Mouse (Mus musculus) liver, embryonic 16.5 days (tissue): ENCODE results near the gene Cldn14. TPM values are rescaled to one million over a fixed set of nuclear protein-coding genes. Genes with fewer than 3 reads are reported as not detected.

ENCODE experiments used
- ATAC-seq: fragments of 200-750 bp; cut with Nextera tagmentation; 2 replicates; pipeline ENCODE4 v1.8.0; 2017; ENCODE audit warnings: low read depth, mild to moderate bottlenecking, moderate number of reproducible peaks, moderate library complexity
- H3K27ac ChIP-seq: fragments of 300-500 bp; sonication (generic); 2 replicates; pipeline ENCODE4 v1.5.1; 2014; ENCODE audit warnings: mild to moderate bottlenecking, low read length
- H3K27me3 ChIP-seq: fragments of 300-500 bp; sonication (generic); 2 replicates; pipeline ENCODE4 v1.6.1; 2014; ENCODE audit warnings: low read depth, low read length, mixed read lengths; ENCODE audit not compliant: control insufficient read depth, insufficient read depth
- H3K36me3 ChIP-seq: fragments of 300-500 bp; sonication (generic); 2 replicates; pipeline ENCODE4 v1.6.1; 2014; ENCODE audit warnings: mild to moderate bottlenecking; ENCODE audit not compliant: control insufficient read depth, insufficient read depth
- H3K4me1 ChIP-seq: fragments of 300-500 bp; sonication (generic); 2 replicates; pipeline ENCODE4 v1.6.1; 2014; ENCODE audit warnings: low read depth, low read length, mixed read lengths; ENCODE audit not compliant: control insufficient read depth
- H3K4me2 ChIP-seq: fragments of 300-500 bp; sonication (generic); 2 replicates; pipeline ENCODE4 v1.6.1; 2014; ENCODE audit warnings: low read depth, low read length, mixed read lengths
- H3K4me3 ChIP-seq: fragments of 300-500 bp; sonication (generic); 2 replicates; pipeline ENCODE4 v1.5.1; 2014; ENCODE audit warnings: low read depth, mild to moderate bottlenecking, low read length
- H3K9ac ChIP-seq: fragments of 300-500 bp; sonication (generic); 2 replicates; pipeline ENCODE4 v1.6.1; 2014; ENCODE audit warnings: low read depth, low read length
- H3K9me3 ChIP-seq: fragments of 300-500 bp; sonication (generic); replicated peaks from 2 replicates; pipeline ENCODE4 v1.6.1; 2016; ENCODE audit warnings: low read length; ENCODE audit not compliant: control insufficient read depth
- WGBS: fragments of 180-500 bp; shearing (Covaris S2); extraction: QIAGEN DNeasy Blood & Tissue Kit; methylation state at CpG from one replicate; pipeline ENCODE4 v1.1.7; 2014; ENCODE audit not compliant: insufficient replicate concordance; 5-methylcytosine and 5-hydroxymethylcytosine counted together
- polyA plus RNA-seq: library from polyadenylated mRNA; unstranded; fragments of >200 nt; fragmentation: Nextera tagmentation; extraction: Ambion mirVana; gene quantifications from 2 replicates; pipeline ENCODE4 v1.2.1, GENCODE M21; 2015

The Cldn14 gene
- polyA plus RNA-seq, 1 experiment from 2014 or later: 4.6 TPM

- no peaks in the 10 kb centered on the region for H3K9me3 ChIP-seq
- H3K9ac ChIP-seq: no peak overlapping the region
- 70% methylated on average over 5 of the region's 5 CpGs for WGBS
- no peak for ATAC-seq
- H3K4me1 ChIP-seq: peaks cover 4% of the 10 kb centered on the region; the same call in 1 of the 2 replicates
- peaks cover 8% of the 10 kb centered on the region for H3K36me3 ChIP-seq
- no peak overlapping the region for H3K4me2 ChIP-seq
- no peak overlapping the region for H3K4me3 ChIP-seq
- no peaks in the 10 kb centered on the region for H3K27me3 ChIP-seq
- no peak overlapping the region for H3K27ac ChIP-seq
Observed at GRCm38 (mm10) chr16:93907761-93908160, 100.9 kb downstream of the Cldn14 start.

GRCm38 (mm10) chr16:93906156-93907014, 102.3 kb downstream of the Cldn14 start:
- Histone ChIP-seq H3K27ac (no peak overlapping the region), H3K27me3 (no peaks in the 10 kb centered on the region), H3K36me3 (peaks cover 10% of the 10 kb centered on the region), H3K4me3 (no peak overlapping the region), H3K4me2 (no peak overlapping the region), H3K9ac (no peak overlapping the region), H3K9me3 (no peaks in the 10 kb centered on the region), H3K4me1 (peaks cover 4% of the 10 kb centered on the region; the same call in 1 of the 2 replicates)
- ATAC-seq: no peak
- 58% methylated on average over 11 of the region's 11 CpGs for WGBS

GRCm38 (mm10) chr16:93903027-93903426, 105.6 kb downstream of the Cldn14 start:
- H3K27me3 ChIP-seq: no peaks in the 10 kb centered on the region
- H3K9ac ChIP-seq: no peak overlapping the region
- H3K36me3 ChIP-seq: peaks cover 25% of the 10 kb centered on the region
- WGBS: 74% methylated on average over 6 of the region's 6 CpGs
- ATAC-seq: no peak
- H3K4me3 ChIP-seq: no peak overlapping the region
- H3K9me3 ChIP-seq: no peaks in the 10 kb centered on the region
- H3K4me1 ChIP-seq: no peaks in the 10 kb centered on the region
- no peak overlapping the region for H3K4me2 ChIP-seq
- no peak overlapping the region for H3K27ac ChIP-seq

GRCm38 (mm10) chr16:93893285-93893684, 115.4 kb downstream of the Cldn14 start:
- Histone ChIP-seq H3K27ac (no peak overlapping the region), H3K9me3 (no peaks in the 10 kb centered on the region), H3K4me3 (no peak overlapping the region), H3K27me3 (no peaks in the 10 kb centered on the region), H3K9ac (no peak overlapping the region), H3K4me1 (no peaks in the 10 kb centered on the region; the same call in 1 of the 2 replicates), H3K4me2 (no peak overlapping the region), H3K36me3 (peaks cover 41% of the 10 kb centered on the region)
- no peak for ATAC-seq
- WGBS: 78% methylated on average over 5 of the region's 5 CpGs

- no peak for ATAC-seq
- Histone ChIP-seq H3K27me3 (no peaks in the 10 kb centered on the region), H3K4me2 (no peak overlapping the region), H3K9me3 (no peaks in the 10 kb centered on the region), H3K27ac (no peak overlapping the region), H3K36me3 (peaks cover 41% of the 10 kb centered on the region), H3K9ac (no peak overlapping the region), H3K4me1 (no peaks in the 10 kb centered on the region; the same call in 1 of the 2 replicates), H3K4me3 (no peak overlapping the region)
- 64% methylated on average over 12 of the region's 12 CpGs for WGBS
Observed at GRCm38 (mm10) chr16:93890948-93891604, 117.6 kb downstream of the Cldn14 start.

- Histone ChIP-seq H3K27me3 (no peaks in the 10 kb centered on the region), H3K4me2 (no peak overlapping the region), H3K4me1 (peaks cover 16% of the 10 kb centered on the region), H3K4me3 (no peak overlapping the region), H3K9ac (no peak overlapping the region), H3K27ac (no peak overlapping the region), H3K9me3 (no peaks in the 10 kb centered on the region), H3K36me3 (peaks cover 28% of the 10 kb centered on the region)
- no peak for ATAC-seq
- 65% methylated on average over 6 of the region's 6 CpGs for WGBS
Observed at GRCm38 (mm10) chr16:93888481-93888880, 120.2 kb downstream of the Cldn14 start.

GRCm38 (mm10) chr16:93884722-93885113, 123.9 kb downstream of the Cldn14 start:
- no peak for ATAC-seq
- Histone ChIP-seq H3K9me3 (no peaks in the 10 kb centered on the region), H3K36me3 (no peaks in the 10 kb centered on the region), H3K9ac (peak overlapping the region; percentile 75), H3K27ac (no peak overlapping the region), H3K4me2 (peak overlapping the region; percentile 96), H3K27me3 (no peaks in the 10 kb centered on the region), H3K4me3 (peak overlapping the region; percentile 90), H3K4me1 (peaks cover 21% of the 10 kb centered on the region)
- 41% methylated on average over 5 of the region's 5 CpGs for WGBS

- H3K27ac ChIP-seq: peak overlapping the region; percentile 45; the same call in 1 of the 2 replicates
- peaks cover 21% of the 10 kb centered on the region for H3K4me1 ChIP-seq
- H3K4me2 ChIP-seq: peak overlapping the region; percentile 96
- under 1% methylated on average over 43 of the region's 43 CpGs for whole genome bisulfite sequencing
- peak overlapping the region; percentile 90 for H3K4me3 ChIP-seq
- peak overlapping the region; percentile 75 for H3K9ac ChIP-seq
- no peaks in the 10 kb centered on the region for H3K36me3 ChIP-seq
- no peaks in the 10 kb centered on the region for H3K9me3 ChIP-seq
- peak; percentile 58 for ATAC-seq
- H3K27me3 ChIP-seq: no peaks in the 10 kb centered on the region
Observed at GRCm38 (mm10) chr16:93884086-93884721, 124.4 kb downstream of the Cldn14 start.
